Mouse (Mus musculus) lung, postnatal 0 days (tissue): ENCODE data around the gene Cacna1i. TPM values are rescaled to one million over a fixed set of nuclear protein-coding genes. Genes with fewer than 3 reads are reported as not detected.

Experiments used
- ATAC-seq: fragments of 200-750 bp; cut with Nextera tagmentation; 2 replicates; pipeline ENCODE4 v1.8.0; 2017; ENCODE audit warnings: moderate library complexity
- DNase-seq: peaks from one replicate; pipeline ENCODE4 v3.0.0-alpha.2; 2016; ENCODE audit warnings: low spot score
- H3K27ac ChIP-seq: fragments of 300-500 bp; sonication (generic); 2 replicates; pipeline ENCODE4 v1.5.1; 2014; ENCODE audit warnings: antibody characterized with exemption, mild to moderate bottlenecking, low read length, mixed read lengths
- H3K27me3 ChIP-seq: fragments of 300-500 bp; sonication (generic); replicated peaks from 2 replicates; pipeline ENCODE4 v1.6.1; 2014; ENCODE audit warnings: low read length, mixed read lengths; ENCODE audit not compliant: insufficient read depth
- H3K36me3 ChIP-seq: fragments of 300-500 bp; sonication (generic); 2 replicates; pipeline ENCODE4 v1.6.1; 2014; ENCODE audit warnings: low read length, mixed read lengths; ENCODE audit not compliant: insufficient read depth
- H3K4me1 ChIP-seq: fragments of 300-500 bp; sonication (generic); 2 replicates; pipeline ENCODE4 v1.6.1; 2014; ENCODE audit warnings: antibody characterized with exemption, low read depth, low read length, mixed read lengths; ENCODE audit not compliant: insufficient read depth
- H3K4me2 ChIP-seq: fragments of 300-500 bp; sonication (generic); replicated peaks from 2 replicates; pipeline ENCODE4 v1.6.1; 2014; ENCODE audit warnings: low read depth, mild to moderate bottlenecking, low read length, moderate library complexity, mixed read lengths
- H3K4me3 ChIP-seq: fragments of 300-500 bp; sonication (generic); 2 replicates; pipeline ENCODE4 v1.5.1; 2014; ENCODE audit warnings: low read depth, low read length
- H3K9ac ChIP-seq: fragments of 300-500 bp; sonication (generic); replicated peaks from 2 replicates; pipeline ENCODE4 v1.6.1; 2014; ENCODE audit warnings: low read depth, mild to moderate bottlenecking
- H3K9me3 ChIP-seq: fragments of 300-500 bp; sonication (generic); 2 replicates; pipeline ENCODE4 v1.6.1; 2016; ENCODE audit warnings: low read length, mixed read lengths
- CTCF ChIP-seq: IDR thresholded peaks from 2 replicates; pipeline ENCODE4 v1.5.1; 2016; ENCODE audit warnings: antibody characterized with exemption, mild to moderate bottlenecking
- EP300 ChIP-seq: IDR thresholded peaks from 2 replicates; pipeline ENCODE4 v1.6.1; 2016; ENCODE audit warnings: antibody characterized with exemption, mild to moderate bottlenecking, control low read depth
- WGBS: fragments of 180-500 bp; shearing (Covaris S2); extraction: QIAGEN DNeasy Blood & Tissue Kit; methylation state at CpG from one replicate; pipeline ENCODE4 v1.1.7; 2014; 5-methylcytosine and 5-hydroxymethylcytosine counted together
- polyA plus RNA-seq: library from polyadenylated mRNA; unstranded; fragments of >200 nt; fragmentation: Nextera tagmentation; extraction: Ambion mirVana; gene quantifications from 2 replicates; pipeline ENCODE4 v1.2.1, GENCODE M21; 2015

Gene Cacna1i
- polyA plus RNA-seq, 1 experiment from 2014 or later, result not detected

GRCm38 (mm10) chr15:80254207-80254606 is 32.8 kb upstream of the Cacna1i start:
- Histone ChIP-seq H3K27me3 (no peaks in the 10 kb centered on the region), H3K4me2 (peak overlapping the region; percentile 94), H3K9ac (peak overlapping the region; percentile 54), H3K9me3 (no peaks in the 10 kb centered on the region), H3K4me1 (peaks cover 18% of the 10 kb centered on the region; the same call in 1 of the 2 replicates), H3K4me3 (peak overlapping the region; percentile 99), H3K27ac (peak overlapping the region; percentile 100), H3K36me3 (peaks cover 22% of the 10 kb centered on the region)
- 32% methylated on average over 6 of the region's 6 CpGs for WGBS
- no peak for TF ChIP-seq EP300
- no peak for TF ChIP-seq CTCF
- ATAC-seq (no peak), DNase-seq (peak; percentile 88)

GRCm38 (mm10) chr15:80254847-80255645 is 32.0 kb upstream of the Cacna1i start, which contains the start of gene Atf4:
Gene Atf4 (plus strand): TSS chr15:80255184.
- Histone ChIP-seq H3K27me3 (no peaks in the 10 kb centered on the region), H3K9me3 (no peaks in the 10 kb centered on the region), H3K9ac (peak within 1 kb of the TSS; percentile 100), H3K4me2 (peak within 1 kb of the TSS; percentile 94), H3K4me1 (peaks cover 18% of the 10 kb centered on the region; the same call in 1 of the 2 replicates), H3K36me3 (peaks cover 14% of the 10 kb centered on the region), H3K27ac (peak within 1 kb of the TSS; percentile 100), H3K4me3 (peak within 1 kb of the TSS; percentile 99)
- peak; percentile 89 for TF ChIP-seq EP300
- peak; percentile 23; the same call in 1 of the 2 replicates for TF ChIP-seq CTCF
- peak; percentile 99 for DNase-seq
- under 1% methylated on average over 58 of the region's 62 CpGs for WGBS
- ATAC-seq, result peak; percentile 92

GRCm38 (mm10) chr15:80255646-80256121 is 31.4 kb upstream of the Cacna1i start:
- WGBS, result under 1% methylated on average over 27 of the region's 51 CpGs

GRCm38 (mm10) chr15:80256242-80256641 is 30.8 kb upstream of the Cacna1i start:
- Histone ChIP-seq H3K4me1 (peaks cover 18% of the 10 kb centered on the region; the same call in 1 of the 2 replicates), H3K9me3 (no peaks in the 10 kb centered on the region), H3K4me3 (peak overlapping the region; percentile 99), H3K9ac (peak overlapping the region; percentile 100), H3K27me3 (no peaks in the 10 kb centered on the region), H3K27ac (peak overlapping the region; percentile 100), H3K4me2 (peak overlapping the region; percentile 94), H3K36me3 (peaks cover 13% of the 10 kb centered on the region)
- no peak for ATAC-seq
- DNase-seq, result no peak
- 3% methylated on average over 16 of the region's 16 CpGs for WGBS
- TF ChIP-seq CTCF (no peak), EP300 (no peak)

More at GRCm38 (mm10) chr15:80255646-80256121, 31.4 kb upstream of the Cacna1i start:
- Histone ChIP-seq H3K27me3 (no peaks in the 10 kb centered on the region), H3K4me3 (peak overlapping the region; percentile 99), H3K9me3 (no peaks in the 10 kb centered on the region), H3K27ac (peak overlapping the region; percentile 100), H3K4me1 (peaks cover 18% of the 10 kb centered on the region; the same call in 1 of the 2 replicates), H3K9ac (peak overlapping the region; percentile 100), H3K36me3 (peaks cover 13% of the 10 kb centered on the region), H3K4me2 (peak overlapping the region; percentile 94)
- peak; percentile 76 for ATAC-seq
- DNase-seq, result peak; percentile 97
- no peak for TF ChIP-seq EP300
- no peak; the same call in 1 of the 2 replicates for TF ChIP-seq CTCF

- Histone ChIP-seq H3K4me3 (peak overlapping the region; percentile 99), H3K9ac (peak overlapping the region; percentile 100), H3K27me3 (no peaks in the 10 kb centered on the region), H3K4me2 (peak overlapping the region; percentile 94), H3K9me3 (no peaks in the 10 kb centered on the region), H3K27ac (peak overlapping the region; percentile 100), H3K36me3 (peaks cover 13% of the 10 kb centered on the region), H3K4me1 (peaks cover 18% of the 10 kb centered on the region; the same call in 1 of the 2 replicates)
- TF ChIP-seq CTCF, result no peak
- TF ChIP-seq EP300, result no peak
- 45% methylated on average over 12 of the region's 12 CpGs for WGBS
- ATAC-seq (no peak), DNase-seq (no peak)
Observed at GRCm38 (mm10) chr15:80256656-80257601, 30.1 kb upstream of the Cacna1i start.
